Mouse (Mus musculus) erythroblast, embryonic 14.5 days (primary cell): Measurements from ENCODE around the gene Usp28.

Experiments
- GATA1 ChIP-seq: IDR thresholded peaks from 2 replicates; pipeline ENCODE4 v1.6.1; 2012; ENCODE audit warnings: low read length, inconsistent platforms, mixed read lengths
- TAL1 ChIP-seq: IDR thresholded peaks from 3 replicates; pipeline ENCODE4 v1.6.1; 2012; ENCODE audit warnings: low read length, inconsistent platforms, mixed read lengths

- TF ChIP-seq TAL1 (no peak), GATA1 (no peak)
Measured at GRCm38 (mm10) chr9:48961314-48961713, 23.9 kb upstream of the Usp28 start.
